Mouse (Mus musculus) hindbrain, postnatal 0 days (tissue): ENCODE results near the gene Tnfaip8l3. TPM values are rescaled to one million over a fixed set of nuclear protein-coding genes. Genes with fewer than 3 reads are reported as not detected.

ENCODE experiments used
- ATAC-seq: fragments of 200-750 bp; cut with Nextera tagmentation; 2 replicates; pipeline ENCODE4 v1.8.0; 2017; ENCODE audit warnings: mild to moderate bottlenecking, moderate TSS enrichment, moderate library complexity
- DNase-seq: peaks from one replicate; pipeline ENCODE4 v3.0.0-alpha.2; 2015; ENCODE audit warnings: low spot score
- H3K27ac ChIP-seq: fragments of 300-500 bp; sonication (generic); 2 replicates; pipeline ENCODE4 v1.5.1; 2014; ENCODE audit warnings: mild to moderate bottlenecking
- H3K27me3 ChIP-seq: fragments of 300-500 bp; sonication (generic); 2 replicates; pipeline ENCODE4 v1.6.1; 2014; ENCODE audit warnings: low read length, mixed read lengths; ENCODE audit not compliant: insufficient read depth
- H3K36me3 ChIP-seq: fragments of 300-500 bp; sonication (generic); 2 replicates; pipeline ENCODE4 v1.6.1; 2014; ENCODE audit warnings: low read length, mixed read lengths; ENCODE audit not compliant: insufficient read depth
- H3K4me1 ChIP-seq: fragments of 300-500 bp; sonication (generic); 2 replicates; pipeline ENCODE4 v1.6.1; 2014; ENCODE audit warnings: antibody characterized with exemption, low read length, mixed read lengths; ENCODE audit not compliant: insufficient read depth
- H3K4me2 ChIP-seq: fragments of 300-500 bp; sonication (generic); 2 replicates; pipeline ENCODE4 v1.6.1; 2014; ENCODE audit warnings: low read depth, mild to moderate bottlenecking, low read length, moderate library complexity, mixed read lengths
- H3K4me3 ChIP-seq: fragments of 300-500 bp; sonication (generic); 2 replicates; pipeline ENCODE4 v1.5.1; 2014; ENCODE audit warnings: low read length
- H3K9ac ChIP-seq: fragments of 300-500 bp; sonication (generic); replicated peaks from 2 replicates; pipeline ENCODE4 v1.6.1; 2014; ENCODE audit warnings: mild to moderate bottlenecking, low read length, moderate library complexity, mixed read lengths
- H3K9me3 ChIP-seq: fragments of 300-500 bp; sonication (generic); 2 replicates; pipeline ENCODE4 v1.6.1; 2016; ENCODE audit warnings: low read length, mixed read lengths
- CTCF ChIP-seq: IDR thresholded peaks from 2 replicates; pipeline ENCODE4 v1.5.1; 2016; ENCODE audit warnings: antibody characterized with exemption, control low read depth, low read depth
- WGBS: fragments of 180-500 bp; shearing (Covaris S2); extraction: QIAGEN DNeasy Blood & Tissue Kit; methylation state at CpG from one replicate; pipeline ENCODE4 v1.1.7; 2014; 5-methylcytosine and 5-hydroxymethylcytosine counted together
- polyA plus RNA-seq: library from polyadenylated mRNA; unstranded; fragments of >200 nt; fragmentation: Nextera tagmentation; extraction: Ambion mirVana; gene quantifications from 2 replicates; pipeline ENCODE4 v1.2.1, GENCODE M21; 2015
- total RNA-seq: library from RNA; depleted of rRNA; stranded (reverse); fragments of >200 nt; gene quantifications from 2 replicates; pipeline ENCODE4 v1.2.3, GENCODE M21; 2014; rRNA removed

Tnfaip8l3 gene
- total RNA-seq (2.4 and 3.3 TPM in 2 replicates), polyA plus RNA-seq (0.91 and 1.2 TPM in 2 replicates)

- TF ChIP-seq CTCF, result no peak
- Histone ChIP-seq H3K9me3 (no peaks in the 10 kb centered on the region), H3K4me2 (peak within 1 kb of the TSS; percentile 98), H3K4me1 (peaks cover 9% of the 10 kb centered on the region), H3K9ac (peak within 1 kb of the TSS; percentile 61), H3K4me3 (peak within 1 kb of the TSS; percentile 65), H3K36me3 (no peaks in the 10 kb centered on the region), H3K27ac (peak within 1 kb of the TSS; percentile 36; the same call in 1 of the 2 replicates), H3K27me3 (no peaks in the 10 kb centered on the region)
- DNase-seq (peak; percentile 41), ATAC-seq (peak; percentile 90)
- under 1% methylated on average over 31 of the region's 35 CpGs for WGBS
These were observed at the start of gene Tnfaip8l3 for GRCm38 (mm10) chr9:54068032-54068649. Gene Tnfaip8l3 (minus strand): TSS chr9:54068388.

- Histone ChIP-seq H3K36me3 (no peaks in the 10 kb centered on the region), H3K9me3 (peaks cover 9% of the 10 kb centered on the region), H3K4me2 (no peak overlapping the region), H3K9ac (no peak overlapping the region), H3K4me1 (no peaks in the 10 kb centered on the region), H3K27ac (no peak overlapping the region), H3K4me3 (no peak overlapping the region), H3K27me3 (no peaks in the 10 kb centered on the region)
- DNase-seq, result peak; percentile 49
- peak; percentile 78 for TF ChIP-seq CTCF
- no peak for ATAC-seq
These were observed 44.5 kb upstream of the Tnfaip8l3 start for GRCm38 (mm10) chr9:54112726-54113125.

GRCm38 (mm10) chr9:54098636-54099035, 30.4 kb upstream of the Tnfaip8l3 start:
- H3K27me3 ChIP-seq, result no peaks in the 10 kb centered on the region
- no peak overlapping the region for H3K4me2 ChIP-seq
- no peak overlapping the region for H3K9ac ChIP-seq
- H3K4me3 ChIP-seq, result no peak overlapping the region
- H3K9me3 ChIP-seq, result no peaks in the 10 kb centered on the region
- no peaks in the 10 kb centered on the region for H3K36me3 ChIP-seq
- ATAC-seq, result no peak
- TF ChIP-seq CTCF, result no peak
- no peak overlapping the region for H3K27ac ChIP-seq
- no peaks in the 10 kb centered on the region for H3K4me1 ChIP-seq
- DNase-seq, result no peak

GRCm38 (mm10) chr9:54097091-54097490, 28.9 kb upstream of the Tnfaip8l3 start:
- no peak for ATAC-seq
- Histone ChIP-seq H3K9me3 (no peaks in the 10 kb centered on the region), H3K4me3 (no peak overlapping the region), H3K27ac (no peak overlapping the region), H3K9ac (no peak overlapping the region), H3K4me1 (no peaks in the 10 kb centered on the region), H3K36me3 (no peaks in the 10 kb centered on the region), H3K27me3 (no peaks in the 10 kb centered on the region), H3K4me2 (no peak overlapping the region)
- WGBS, result 85% methylated on average over 6 of the region's 6 CpGs
- no peak for TF ChIP-seq CTCF
- DNase-seq, result no peak

- Histone ChIP-seq H3K4me3 (no peak overlapping the region), H3K9ac (no peak overlapping the region), H3K9me3 (no peaks in the 10 kb centered on the region), H3K27ac (no peak overlapping the region), H3K36me3 (no peaks in the 10 kb centered on the region), H3K4me2 (no peak overlapping the region), H3K4me1 (no peaks in the 10 kb centered on the region), H3K27me3 (no peaks in the 10 kb centered on the region)
- DNase-seq (no peak), ATAC-seq (no peak)
- 66% methylated on average over 3 of the region's 3 CpGs for WGBS
- TF ChIP-seq CTCF, result no peak
These were observed 16.1 kb upstream of the Tnfaip8l3 start for GRCm38 (mm10) chr9:54084245-54084644.

GRCm38 (mm10) chr9:54077740-54078139, 9.6 kb upstream of the Tnfaip8l3 start:
- TF ChIP-seq CTCF, result no peak
- ATAC-seq, result no peak
- no peak for DNase-seq
- Histone ChIP-seq H3K36me3 (no peaks in the 10 kb centered on the region), H3K4me3 (no peak overlapping the region), H3K9ac (no peak overlapping the region), H3K9me3 (no peaks in the 10 kb centered on the region), H3K27me3 (no peaks in the 10 kb centered on the region), H3K27ac (no peak overlapping the region), H3K4me1 (no peaks in the 10 kb centered on the region), H3K4me2 (no peak overlapping the region)
- WGBS, result 78% methylated on average over 2 of the region's 2 CpGs

GRCm38 (mm10) chr9:54074901-54075300, 6.7 kb upstream of the Tnfaip8l3 start:
- Histone ChIP-seq H3K36me3 (no peaks in the 10 kb centered on the region), H3K4me1 (no peaks in the 10 kb centered on the region), H3K27ac (no peak overlapping the region), H3K9me3 (no peaks in the 10 kb centered on the region), H3K4me3 (no peak overlapping the region), H3K4me2 (no peak overlapping the region), H3K9ac (no peak overlapping the region), H3K27me3 (no peaks in the 10 kb centered on the region)
- no peak for DNase-seq
- TF ChIP-seq CTCF, result no peak
- no peak for ATAC-seq
- WGBS, result 90% methylated on average over 3 of the region's 3 CpGs
